Mouse (Mus musculus) gonadal fat pad, adult 2 months (tissue): Measurements from ENCODE around the gene Dmrt3. TPM values are rescaled to one million over a fixed set of nuclear protein-coding genes. Genes with fewer than 3 reads are reported as not detected.

ENCODE experiments used
- DNase-seq: peaks from one replicate; pipeline ENCODE4 v3.0.0-alpha.2; 2012; ENCODE audit warnings: low read depth
- polyA plus RNA-seq: library from polyadenylated mRNA; depleted of rRNA; stranded (reverse); fragments of >200 nt; gene quantifications from 2 replicates; pipeline ENCODE4 v1.2.3, GENCODE M21; 2012; rRNA removed

The Dmrt3 gene
- polyA plus RNA-seq: not detected in 2 replicates

- DNase-seq: no peak
Measured at GRCm38 (mm10) chr19:25610015-25610410, at the start of gene Dmrt3. Dmrt3 (plus strand) TSS chr19:25610301.

GRCm38 (mm10) chr19:25564430-25564829, 45.7 kb upstream of the Dmrt3 start:
- DNase-seq: no peak

DNA sequence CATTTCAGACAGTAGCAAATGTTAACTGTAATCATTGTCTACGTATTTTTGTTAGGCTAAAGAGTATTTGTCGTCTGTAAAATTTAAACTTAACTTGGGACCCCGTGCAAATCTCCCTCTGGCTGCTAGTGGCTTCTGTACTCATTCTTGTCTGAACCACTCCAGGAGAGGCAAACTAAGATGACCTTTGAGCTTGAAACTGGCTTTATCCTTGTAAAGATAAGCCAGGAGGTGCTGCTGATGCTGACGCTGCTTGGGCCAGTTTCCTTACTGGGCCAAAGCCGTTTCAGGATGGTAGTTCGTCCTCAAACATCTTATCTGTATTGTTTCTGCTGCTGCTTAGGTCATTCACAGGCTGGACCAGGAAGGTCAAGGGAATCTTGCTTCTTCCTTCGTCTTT, 40.3 kb upstream of the Dmrt3 start:
- no peak for DNase-seq

GRCm38 (mm10) chr19:25574431-25574830, 35.7 kb upstream of the Dmrt3 start:
- DNase-seq: no peak

- DNase-seq: no peak
Measured at GRCm38 (mm10) chr19:25574981-25575814, 34.9 kb upstream of the Dmrt3 start.

- DNase-seq: no peak
Measured at GRCm38 (mm10) chr19:25578358-25578757, 31.7 kb upstream of the Dmrt3 start.

- no peak for DNase-seq
Measured at GRCm38 (mm10) chr19:25579440-25579839, 30.7 kb upstream of the Dmrt3 start.

DNA sequence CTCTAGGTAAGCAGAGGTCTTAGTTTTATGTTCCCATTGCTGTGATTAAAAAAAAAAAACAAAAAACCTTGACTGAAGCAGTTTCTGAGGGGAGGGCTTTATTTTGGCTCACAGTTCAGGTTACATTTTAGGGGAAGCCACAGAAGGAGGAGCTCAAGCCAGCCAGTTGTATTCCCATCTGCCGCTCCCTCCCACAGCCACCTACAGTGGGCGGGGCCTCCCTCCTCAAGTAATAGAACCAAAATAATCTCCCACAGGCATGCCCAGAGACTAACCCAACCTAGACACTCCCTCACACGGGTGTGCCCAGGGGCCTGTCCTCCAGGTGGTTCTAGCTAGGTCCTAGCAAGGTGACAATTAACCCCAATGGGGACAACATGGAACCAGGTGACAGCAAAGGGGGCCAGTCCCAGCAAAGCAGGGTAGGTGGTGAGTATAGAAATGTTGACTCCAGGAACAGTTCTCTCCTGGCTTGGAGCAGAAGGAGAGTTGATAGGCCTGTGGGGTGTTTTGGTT, 12.3 kb upstream of the Dmrt3 start:
- DNase-seq: no peak

DNA sequence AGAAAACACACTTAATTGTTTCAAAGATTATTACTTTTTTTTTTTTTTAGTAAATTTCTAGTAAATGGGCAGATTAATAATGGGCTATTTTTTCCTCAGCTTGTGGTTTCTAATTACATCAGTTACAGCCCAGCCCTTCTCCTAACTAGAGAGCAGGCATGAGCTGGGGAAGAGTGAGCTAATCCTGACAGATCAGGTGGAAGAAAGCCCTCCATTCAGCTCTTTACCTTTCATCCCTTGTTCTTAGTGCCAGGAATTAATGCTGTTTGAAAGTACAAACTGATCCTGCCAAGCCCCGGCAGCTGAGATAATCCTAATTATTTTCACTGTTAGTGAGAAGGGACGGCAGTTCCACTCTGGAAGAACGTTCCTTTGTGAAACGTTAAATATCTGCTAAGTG, 11.5 kb upstream of the Dmrt3 start:
- DNase-seq: no peak

DNA sequence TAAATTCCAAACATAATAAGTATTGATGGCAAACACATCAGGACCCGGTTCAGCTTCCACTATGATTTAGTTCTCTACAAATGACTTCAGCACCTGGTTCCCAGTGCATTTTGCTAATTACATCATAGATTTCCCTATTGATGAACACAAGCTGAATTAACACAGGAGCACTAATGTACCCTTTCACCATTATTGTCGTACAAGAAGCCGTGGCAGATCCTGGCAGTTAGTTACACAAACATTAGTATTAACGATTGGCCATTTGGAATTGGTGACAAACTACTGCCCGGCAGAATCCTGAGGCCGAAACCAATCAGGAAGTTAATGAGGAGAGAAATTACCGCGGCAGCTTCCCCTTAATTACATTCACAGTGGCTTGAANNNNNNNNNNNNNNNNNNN, 8.1 kb upstream of the Dmrt3 start:
- no peak for DNase-seq

DNA sequence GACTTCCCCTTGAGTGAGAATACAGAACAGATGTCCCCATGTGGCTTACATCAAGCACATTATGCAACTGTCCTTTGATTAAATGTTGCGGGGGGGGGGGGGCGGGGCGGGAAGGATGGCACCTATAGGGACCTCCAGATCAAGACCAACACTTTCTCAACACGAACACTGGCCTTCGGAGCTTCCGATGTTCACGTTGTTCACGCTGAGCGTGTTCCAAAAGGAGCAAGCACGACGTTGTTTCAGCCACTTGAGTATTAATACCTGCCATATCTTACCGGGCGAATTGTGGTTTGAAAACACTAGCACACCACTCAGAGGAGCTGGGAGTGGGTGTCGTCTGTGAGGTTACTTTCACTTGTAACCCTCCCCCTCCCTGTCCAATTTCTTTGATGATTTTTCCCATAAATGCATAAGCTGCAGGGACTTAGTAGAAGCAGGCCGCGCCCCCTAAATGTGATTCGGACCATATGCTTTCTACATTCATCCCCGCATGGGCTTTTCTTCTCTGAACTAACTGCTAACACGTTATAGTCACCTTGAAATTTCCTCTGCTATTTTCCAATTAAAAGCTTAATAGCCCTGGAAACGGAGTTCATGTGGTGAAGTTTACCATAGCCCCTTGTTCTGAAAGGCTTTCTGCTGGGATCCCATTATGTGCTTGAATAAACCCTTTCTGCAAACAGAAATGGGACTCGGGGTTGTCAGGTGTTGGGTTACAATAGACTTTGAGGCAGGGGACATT, 2.5 kb upstream of the Dmrt3 start:
- no peak for DNase-seq

- DNase-seq: no peak
Measured at GRCm38 (mm10) chr19:25608206-25608580, 1.9 kb upstream of the Dmrt3 start.

DNA sequence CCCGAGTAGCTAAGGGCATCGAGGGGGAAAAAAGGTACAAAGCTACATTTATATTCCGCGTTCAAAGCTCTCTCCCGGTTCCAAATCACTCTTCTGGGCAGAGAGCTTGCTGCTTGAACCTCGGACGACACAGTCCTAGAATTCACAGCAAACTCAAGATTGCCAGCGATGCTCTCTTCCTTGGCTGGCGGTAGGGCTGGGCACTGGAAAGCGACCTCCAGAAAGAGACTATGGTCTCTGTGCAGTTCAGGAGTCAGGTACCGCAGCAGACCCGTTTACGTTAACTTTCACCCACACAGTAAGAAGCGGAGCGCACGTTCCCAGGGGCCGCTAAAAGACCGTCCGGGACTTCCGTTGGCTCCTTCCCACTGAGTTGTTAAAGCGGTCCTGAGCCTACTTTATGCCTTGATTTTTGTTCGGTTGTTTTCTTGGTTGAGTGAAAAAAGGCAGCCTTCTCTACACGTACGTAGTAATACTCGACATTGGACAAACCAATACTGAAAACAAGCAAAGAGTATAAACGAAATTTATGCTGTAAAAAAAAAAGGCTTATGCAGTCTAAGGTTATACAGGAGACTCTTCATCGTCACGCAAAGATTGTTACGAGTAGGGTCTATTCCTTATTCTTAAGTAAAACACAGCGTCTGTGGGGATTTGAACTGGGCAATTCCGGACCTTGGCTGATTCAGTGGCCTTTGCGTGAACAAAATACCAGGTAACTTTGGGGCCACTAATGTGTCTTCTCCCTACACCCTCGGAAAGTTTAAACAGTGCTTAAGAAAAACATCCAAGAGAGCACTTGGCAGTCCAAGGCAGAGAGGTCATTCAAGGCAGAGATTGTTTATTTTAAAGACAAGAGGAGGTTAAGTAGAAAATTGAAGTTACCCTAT, 895 bp upstream of the Dmrt3 start:
- DNase-seq: no peak

DNA sequence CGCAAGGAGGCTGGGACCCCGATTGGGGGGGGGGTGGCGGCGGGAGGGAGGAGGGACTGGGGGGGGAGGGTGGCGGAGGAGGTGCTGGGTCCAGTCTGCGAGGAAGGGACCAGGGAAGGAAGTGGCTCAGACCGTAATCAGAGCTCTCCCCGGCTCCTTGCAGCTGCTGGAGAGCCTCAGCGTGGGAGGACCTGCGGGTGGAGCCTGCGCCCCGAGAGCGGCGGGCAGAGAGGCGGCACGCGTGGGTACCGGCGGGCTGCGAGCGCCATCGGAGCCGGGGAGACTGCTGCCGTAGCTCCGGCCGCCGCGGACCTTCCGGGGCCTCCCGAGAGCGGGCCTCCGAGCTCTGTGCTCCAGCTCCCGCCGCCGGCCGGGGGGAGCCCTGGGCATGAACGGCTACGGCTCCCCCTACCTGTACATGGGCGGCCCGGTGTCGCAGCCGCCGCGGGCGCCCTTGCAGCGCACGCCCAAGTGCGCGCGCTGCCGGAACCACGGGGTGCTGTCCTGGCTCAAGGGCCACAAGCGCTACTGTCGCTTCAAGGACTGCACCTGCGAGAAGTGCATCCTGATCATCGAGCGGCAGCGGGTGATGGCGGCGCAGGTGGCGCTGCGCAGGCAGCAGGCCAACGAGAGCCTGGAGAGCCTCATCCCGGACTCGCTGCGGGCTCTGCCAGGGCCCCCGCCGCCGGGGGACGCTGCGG, 460 bp downstream of the Dmrt3 start:
- DNase-seq: no peak

- DNase-seq: no peak
Measured at GRCm38 (mm10) chr19:25611116-25611515, 1.0 kb downstream of the Dmrt3 start.

DNA sequence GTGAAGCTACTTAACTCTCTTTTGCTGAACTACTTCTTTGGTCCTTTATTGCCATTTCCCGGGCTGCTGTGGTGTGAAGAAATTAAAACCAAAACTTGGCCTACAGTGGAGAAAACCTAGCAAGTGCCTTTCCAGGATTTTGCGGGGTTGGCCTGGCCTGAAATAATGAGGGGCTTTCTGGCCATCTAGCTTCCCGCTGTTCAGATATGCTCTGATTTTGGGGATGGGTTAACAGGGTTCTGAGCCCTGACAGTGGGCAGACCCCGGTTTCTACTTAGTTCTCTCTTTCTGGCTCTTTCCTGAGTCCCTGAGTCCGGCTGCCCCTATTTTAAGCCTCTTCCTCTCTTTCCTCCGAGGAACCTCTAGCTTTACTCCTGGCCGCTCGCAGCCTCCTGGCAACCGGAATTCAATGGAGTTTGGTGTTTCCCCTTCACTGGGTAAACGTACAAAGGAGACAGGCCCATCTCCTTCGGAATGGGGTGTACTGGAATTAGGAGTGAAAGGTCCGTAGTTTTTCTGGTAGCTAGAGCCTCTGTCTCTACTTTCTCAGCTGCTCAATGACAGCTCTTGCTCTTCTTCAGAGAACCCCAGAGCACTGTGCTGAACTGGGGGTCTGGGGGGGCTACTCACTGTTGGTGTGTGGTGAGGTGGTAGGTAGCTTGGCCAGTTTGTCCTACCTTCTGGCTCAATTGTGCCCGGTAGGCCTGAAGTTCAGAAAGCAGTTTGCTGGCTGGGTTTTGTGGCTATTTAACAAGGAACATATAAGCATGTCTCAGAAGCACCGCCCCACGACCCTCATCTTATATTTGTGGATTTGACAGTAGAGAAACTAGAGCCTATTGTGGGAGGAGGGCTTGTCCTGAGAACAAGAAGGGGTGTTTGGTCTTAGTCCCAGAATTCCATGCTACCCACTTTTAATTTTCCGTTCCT, 2.0 kb downstream of the Dmrt3 start:
- DNase-seq: no peak

DNA sequence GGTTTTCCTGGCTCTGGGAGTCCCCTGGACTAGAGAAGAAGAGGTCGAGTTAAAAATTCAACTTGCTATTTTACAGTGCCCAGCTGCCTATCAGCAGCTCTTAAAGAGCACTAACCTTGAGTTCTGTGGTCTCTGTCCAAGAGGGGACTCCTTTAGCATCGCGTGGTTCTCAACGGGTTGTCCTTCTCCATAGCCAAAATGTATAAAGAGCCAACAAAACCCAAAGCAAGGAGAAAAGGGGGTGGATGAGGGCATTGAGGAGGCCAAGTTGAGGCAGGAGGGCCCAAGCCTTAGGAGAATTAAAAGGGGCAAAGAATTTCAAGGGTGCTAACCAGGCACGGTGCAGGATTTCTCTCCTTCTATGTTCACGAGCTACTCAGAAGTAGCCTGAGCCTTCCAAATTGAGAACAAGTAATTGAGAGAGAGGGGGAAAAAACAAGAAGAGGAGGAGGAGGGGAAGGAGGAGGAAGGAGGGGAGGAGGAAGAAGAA, 2.8 kb downstream of the Dmrt3 start:
- no peak for DNase-seq

DNA sequence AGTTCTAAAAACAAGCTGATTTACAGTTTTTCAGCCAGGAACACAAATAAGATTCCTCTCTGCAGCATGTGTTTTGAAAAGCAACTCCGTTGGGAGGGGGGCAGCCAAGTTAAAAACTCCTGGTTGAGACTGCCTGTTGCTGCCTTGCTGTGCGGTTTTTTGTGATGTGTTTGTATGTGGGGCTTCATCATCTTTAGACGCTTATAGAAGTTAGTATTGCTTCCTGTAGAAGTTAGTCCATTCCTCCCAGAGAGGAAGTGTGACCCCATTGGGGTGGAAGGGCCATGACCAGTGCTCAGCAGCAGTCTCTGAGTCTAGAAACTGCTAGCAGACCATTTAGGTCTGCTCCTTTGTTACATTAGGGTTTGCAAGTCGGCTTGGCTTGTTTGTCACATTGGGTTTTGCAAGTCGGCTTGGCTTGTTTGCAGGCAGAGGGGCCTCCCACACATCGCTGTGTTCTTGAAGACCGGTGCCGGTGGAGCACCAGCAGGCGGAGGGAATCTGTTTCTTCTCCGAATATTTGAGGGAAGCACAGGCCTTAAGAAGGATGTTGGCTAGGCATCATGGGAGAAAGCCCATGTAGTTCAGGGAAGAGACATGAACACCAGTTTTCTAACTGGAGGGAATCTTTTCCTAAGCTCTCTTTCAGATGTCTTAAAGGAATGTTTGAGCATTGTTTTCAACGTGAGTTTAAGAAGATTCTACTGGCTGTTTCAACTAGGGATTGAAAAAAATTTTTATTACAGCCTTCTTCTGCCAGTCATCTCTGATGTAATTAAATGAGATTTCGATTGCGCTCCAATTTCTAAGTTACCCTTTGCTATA, 3.6 kb downstream of the Dmrt3 start:
- DNase-seq: no peak

GRCm38 (mm10) chr19:25615889-25616288, 5.8 kb downstream of the Dmrt3 start:
- no peak for DNase-seq
